Mouse (Mus musculus) telencephalon, adult 2 months (tissue): ENCODE data around the gene Tctn1.
"Not testable (repeated sequence)": the region's sequence is repeated elsewhere in the genome, so short reads cannot be mapped to it uniquely, and the experiment has no call there.

Source experiments
- DNase-seq: peaks from one replicate; pipeline ENCODE4 v3.0.0-alpha.2; 2011; ENCODE audit warnings: low read depth, low spot score

The Tctn1 gene

DNA sequence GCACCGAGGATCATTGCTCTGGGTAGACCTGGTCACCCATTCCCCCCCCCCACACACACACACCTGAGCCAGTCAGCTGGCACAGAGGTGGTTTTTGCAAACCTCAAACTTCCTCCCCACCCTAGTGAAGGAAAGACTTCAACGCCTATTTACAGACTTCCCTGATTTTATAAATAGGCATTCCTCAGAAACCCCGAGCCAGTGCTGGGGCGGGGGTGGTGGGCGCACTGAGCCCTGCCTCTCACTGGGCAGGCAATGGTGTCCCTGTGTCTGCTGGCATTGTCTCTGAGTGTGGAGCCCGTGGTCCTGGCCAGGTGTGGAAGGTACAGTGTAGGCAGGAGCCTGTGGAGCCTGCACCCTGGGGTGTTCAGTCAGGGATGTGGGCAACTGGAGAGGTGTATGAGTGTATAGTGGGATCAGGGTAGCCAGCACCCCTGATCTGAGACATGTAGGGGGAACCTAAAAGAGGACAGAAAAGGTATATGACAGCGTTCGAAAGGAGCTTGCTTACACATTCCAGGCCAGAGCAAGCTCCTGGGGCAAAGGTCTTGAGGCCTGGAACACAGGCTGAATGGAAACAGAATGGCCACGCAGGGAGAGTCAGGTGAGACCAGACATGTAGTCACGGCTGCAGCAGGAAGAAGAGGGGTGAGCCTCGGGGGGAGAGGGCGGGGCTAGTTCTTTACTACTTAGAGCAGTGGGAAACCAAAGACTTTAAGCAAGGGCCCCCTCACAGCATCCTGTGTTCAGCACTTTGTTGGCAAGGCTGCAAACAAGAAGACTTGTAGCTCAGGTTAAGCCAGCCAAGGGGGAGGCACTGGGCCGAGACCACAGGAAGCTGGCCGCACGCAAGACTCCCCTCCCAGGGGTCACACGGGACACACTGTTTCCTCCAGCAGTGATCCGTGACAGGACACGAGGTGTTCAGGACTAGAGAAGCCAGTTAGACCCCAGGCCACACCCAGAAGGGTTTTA lies 44.3 kb downstream of the Tctn1 start:
- no peak for DNase-seq

DNA sequence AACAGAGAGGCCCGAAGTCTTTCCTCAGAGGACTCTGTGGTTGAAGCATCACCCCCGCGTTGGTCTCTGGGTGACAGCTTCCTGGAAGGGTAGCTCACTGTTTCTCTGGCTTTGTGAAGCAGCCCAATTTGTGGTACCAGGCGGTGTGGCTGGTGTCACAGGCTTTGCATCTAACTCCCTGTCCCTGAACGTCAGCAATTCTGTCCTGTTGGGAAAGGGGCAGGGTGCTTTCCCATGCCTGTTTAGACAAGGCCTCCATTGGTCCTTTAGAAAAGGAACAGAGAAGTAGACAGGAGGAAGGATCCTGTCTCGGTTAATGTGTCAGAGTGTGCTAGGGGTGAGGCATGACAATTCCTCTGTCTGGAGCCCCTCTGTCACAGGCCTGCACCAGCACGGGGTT lies 45.3 kb downstream of the Tctn1 start:
- no peak for DNase-seq

DNA sequence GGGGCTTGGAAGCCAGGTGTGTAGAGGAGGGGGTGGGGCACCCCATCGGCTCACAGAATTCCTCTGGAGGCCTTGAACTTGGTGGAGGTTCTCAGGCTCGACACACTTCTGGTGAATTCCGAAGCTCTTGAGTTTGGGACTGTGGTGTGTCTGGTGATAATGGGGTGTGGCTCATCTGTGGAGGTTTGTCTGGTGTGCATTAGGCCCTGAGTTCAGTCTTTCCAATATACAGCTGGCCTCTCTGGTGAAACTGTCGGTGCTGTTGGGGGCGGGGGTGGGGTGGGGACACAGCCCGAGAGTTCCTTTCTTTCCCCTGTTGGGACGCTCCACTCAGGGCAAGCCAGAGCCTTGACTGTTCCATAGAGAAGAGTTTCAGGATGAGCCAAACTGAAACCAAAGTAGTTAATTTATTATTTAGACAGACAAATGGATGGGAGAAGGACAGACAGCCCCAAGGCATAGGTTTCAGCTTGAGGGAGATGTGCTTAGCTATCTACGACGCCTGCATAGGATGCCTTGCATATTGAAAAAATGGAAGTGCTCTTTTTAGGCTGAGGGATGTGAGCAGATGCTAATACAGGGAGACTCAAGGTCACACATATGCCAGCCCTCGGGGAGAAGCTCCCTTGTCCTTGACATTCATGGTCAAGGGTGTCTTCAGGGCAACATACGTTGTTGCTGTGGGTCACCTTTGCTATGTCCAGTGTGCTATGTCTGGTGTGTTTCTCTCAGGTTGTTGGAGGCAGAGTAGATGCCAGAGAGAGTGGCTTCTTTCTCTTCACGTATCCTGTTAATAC lies 46.0 kb downstream of the Tctn1 start:
- no peak for DNase-seq

DNA sequence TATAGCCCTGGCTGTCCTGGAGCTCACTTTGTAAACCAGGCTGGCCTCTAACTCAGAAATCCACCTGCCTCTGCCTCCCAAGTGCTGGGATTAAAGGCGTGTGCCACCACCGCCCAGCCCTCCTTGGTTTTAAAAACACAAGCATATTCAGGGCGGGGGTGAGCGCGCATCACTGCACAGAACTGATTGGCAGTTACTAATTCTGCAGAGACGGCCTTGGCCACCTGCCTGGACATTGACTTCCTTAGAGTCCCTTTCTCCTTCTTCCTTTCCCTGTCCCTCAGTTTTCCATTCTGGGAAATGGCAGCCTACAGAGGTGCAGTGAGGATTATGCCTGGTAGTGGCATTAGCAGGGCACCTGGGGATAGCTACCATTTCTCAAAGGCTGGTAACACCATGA lies 46.6 kb downstream of the Tctn1 start:
- DNase-seq = no peak

DNA sequence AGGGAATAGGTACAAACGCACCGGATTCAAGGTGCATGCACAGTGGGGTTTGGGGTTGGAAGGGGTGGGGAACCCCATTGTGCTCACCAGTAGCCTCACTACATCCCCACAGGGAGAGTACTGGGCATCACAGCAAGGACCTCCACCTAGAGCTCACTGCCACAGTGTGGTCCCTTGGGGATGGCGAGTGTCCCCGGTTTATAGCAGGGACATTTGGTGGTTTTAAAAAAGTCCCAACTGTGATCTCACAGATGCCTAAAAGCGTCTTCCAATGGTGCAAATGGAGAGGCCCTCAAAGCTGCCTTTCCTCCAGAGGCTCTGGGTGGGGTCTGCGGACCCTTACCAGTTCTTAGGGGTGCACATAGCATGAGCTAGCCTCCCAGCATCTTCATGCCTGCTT lies 50.4 kb downstream of the Tctn1 start:
- no peak for DNase-seq

DNA sequence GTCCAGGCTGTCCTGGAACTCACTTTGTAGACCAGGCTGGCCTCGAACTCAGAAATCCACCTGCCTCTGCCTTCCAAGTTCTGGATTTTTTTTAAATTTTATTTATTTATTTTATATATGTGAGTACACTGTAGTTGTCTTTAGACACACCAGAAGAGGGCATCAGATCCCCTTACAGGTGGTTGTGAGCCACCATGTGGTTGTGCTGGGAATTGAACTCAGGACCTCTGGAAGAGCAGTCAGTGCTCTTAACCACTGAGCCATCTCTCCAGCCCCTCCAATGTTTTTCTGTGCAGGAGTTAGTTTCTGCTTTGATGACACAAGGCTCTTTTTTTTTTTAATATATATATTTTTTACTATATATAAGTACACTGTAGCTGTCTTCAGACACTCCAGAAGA lies 51.4 kb downstream of the Tctn1 start:
- DNase-seq = not testable (repeated sequence)

DNA sequence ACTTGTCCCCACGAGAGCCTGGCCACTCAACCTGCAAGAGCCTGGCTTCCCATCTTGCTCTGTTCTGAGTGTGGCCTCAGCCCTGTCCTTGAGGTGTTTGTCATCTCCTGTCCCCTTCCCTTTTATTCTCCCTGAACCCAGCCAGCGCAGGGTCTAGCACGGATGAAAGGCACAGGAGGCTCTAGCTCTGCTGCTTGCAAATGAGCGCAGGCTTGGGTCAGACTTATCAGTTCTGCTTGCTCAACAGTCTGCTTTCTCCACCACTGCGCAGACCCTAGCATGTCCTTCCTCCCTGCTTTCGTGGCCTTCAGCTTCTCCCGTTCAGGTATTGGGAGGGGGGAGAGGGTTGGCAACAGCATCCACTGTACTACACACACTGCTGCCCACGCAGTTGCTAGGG lies 52.1 kb downstream of the Tctn1 start:
- DNase-seq = no peak

DNA sequence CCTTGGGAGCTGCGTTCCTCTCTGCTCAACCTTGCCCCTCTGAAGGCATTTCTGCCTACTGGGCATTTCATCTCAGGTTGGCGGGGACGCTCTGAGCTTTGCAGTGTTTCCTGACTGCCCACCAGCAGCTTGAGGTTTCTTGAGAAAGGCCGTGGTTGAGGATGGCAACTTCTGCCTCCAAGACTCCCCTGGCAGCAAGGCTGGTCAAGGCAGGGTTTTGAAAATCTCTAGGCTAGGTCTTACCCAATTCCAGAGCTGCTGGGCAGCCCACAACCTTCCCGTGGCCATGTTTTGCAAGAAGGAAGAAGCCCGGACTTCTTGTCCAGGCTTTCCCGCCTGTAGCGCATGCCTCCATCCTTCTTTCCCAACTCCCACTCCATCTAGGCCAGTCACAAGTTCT lies 53.4 kb downstream of the Tctn1 start:
- no peak for DNase-seq

DNA sequence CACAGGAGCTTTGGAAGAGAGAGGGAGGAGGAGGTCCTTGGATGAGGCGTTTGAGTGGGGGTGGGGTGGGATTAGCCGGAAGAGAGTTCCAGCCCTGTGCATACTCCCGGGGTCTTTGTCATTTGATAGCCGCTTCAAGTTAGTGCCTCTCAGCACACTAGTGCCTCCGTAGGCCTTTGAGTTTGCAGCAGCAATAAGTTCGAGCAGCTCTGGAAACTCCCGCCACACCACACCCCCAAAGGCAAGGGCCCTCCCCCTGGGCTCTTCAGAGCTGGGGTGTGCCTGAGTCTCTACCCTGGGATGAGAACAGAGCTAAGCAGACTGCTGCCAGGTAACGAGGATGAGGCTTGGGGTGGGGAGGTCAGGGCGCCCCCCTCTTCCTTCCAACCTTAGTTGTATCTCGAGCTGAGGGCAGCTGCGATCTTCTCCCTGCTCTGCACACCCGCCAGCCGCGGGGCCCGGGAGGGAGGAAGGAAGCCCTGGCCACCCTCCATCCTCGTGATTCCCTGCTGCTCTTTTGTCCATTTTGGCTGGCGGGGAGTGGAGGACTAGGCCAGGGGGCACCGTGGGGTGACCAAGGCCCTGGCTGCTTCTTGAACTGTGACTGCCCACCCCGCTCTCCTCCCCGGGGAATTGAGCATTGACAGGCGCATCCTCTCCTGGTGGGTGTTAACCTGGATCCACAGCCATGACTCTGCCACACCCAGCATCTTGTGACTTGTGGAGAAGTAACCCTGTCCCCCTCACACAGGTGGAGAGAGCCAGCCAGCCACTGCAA lies 54.5 kb downstream of the Tctn1 start:
- DNase-seq = no peak

DNA sequence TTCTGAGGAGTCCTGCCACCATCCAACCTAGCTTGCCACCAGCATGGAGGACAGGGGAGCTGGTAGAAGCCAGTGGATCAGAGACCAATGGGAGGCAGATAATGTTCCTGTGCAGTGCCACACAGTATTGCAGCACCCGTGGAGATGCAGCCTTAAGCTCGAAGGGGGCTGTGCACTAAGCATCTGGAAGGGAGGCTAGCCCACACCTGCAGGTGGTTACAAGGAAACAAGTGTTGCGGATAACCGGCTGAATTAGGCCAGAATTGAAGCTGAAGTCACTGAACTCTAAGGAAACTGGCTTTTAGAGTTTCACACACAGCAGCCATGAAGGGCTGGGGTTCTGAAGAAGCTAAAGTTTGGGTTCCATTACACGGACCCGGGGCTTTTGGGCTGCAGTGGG lies 55.4 kb downstream of the Tctn1 start:
- no peak for DNase-seq

DNA sequence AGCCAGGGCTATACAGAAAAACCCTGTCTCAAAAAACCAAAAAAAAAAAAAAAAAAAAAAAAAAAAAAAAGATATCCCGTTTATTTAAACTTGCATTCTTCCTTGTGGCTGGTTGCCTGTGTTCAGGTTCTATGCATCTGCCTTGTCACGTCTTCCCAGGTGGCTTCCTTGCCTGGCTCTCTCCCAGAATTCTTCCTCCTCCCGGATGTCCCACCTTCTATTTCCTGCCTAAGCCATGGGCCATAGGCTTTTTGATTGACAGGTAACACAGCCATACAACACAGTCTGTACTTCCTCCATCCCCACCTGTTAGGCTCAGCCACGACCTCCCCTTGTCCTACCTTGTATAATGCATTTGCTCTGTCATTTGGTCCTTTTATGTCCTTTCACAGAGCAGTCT lies 57.8 kb downstream of the Tctn1 start, which contains the start of gene Hvcn1:
TSS of gene Hvcn1 (plus strand) at position 330 of the 400 bp plus-strand sequence.
- no peak for DNase-seq

DNA sequence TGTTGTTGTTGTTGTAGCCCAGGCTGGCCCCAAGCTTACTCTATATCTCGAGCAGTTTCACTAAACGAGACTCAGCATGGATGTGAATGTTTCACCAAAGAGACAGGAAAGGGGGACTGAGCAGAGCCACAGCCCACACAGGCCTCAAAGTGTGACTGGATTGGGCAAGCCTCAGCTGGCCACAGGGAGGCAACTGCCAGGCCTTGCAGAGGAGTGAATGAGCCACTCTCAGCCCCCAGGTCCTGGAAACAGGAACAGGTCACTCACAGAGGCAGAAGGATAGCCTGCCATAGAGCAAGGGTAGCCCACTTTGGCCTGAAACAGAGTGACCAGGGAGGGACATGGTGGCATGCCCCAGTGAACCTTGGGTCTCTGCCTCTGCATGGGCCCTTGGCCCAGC lies 60.1 kb downstream of the Tctn1 start:
- no peak for DNase-seq

DNA sequence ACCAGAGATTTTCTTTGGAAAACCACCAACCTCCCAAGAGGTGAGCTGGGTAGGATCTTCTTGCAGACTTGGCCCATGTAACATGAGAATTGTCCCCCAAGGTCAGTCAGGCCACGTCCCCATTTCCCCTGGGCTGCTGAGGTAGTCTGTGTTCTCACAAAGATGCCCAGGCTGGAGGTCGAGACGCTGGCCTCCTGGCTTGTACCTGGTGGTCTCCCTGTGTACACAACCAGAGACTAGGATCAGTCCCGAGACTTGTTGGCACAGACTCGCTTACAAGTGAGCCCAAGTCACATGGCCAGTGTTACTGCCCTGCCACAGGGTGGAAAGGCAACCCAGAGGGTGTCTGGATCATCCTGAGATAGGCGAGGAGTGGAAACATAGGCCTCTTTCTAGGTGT lies 62.4 kb downstream of the Tctn1 start:
- no peak for DNase-seq

DNA sequence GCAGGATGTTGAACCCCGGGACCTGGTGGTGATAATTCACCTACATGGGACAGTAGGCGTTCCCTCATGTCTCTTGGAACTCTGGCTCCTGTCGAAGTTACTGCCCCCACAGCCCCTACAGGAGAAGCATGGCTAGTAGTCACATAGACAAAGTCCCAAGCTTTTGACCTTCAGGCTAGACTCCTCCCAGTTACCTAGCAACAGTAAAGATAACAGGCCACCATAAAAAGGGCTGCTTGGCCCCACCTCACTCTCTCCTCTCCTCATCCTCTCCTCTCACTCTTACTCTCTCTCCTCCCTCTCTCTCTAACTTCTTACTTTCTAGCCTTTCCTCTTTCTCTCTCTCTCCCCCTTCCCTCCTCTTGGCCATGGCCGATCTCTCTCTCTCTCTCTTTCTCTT lies 63.4 kb downstream of the Tctn1 start:
- no peak for DNase-seq

DNA sequence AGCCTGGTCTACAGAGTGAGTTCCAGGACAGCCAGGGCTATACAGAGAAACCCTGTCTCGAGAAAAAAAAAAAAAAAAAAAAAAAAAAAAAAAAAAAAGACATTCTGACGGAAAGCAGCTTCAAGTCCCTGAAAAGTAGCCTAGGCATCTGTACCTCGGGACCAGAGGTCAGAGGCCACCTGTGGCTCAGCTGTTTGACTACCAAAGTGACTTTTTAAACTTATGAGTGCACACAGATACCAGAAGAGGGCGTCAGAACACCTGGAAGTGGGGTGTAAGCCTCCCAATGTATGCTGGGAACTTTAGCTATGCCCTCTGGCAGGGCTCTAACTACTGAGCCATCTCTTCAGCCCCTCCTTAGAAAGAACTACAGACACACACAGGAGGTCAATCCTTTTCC lies 71.9 kb downstream of the Tctn1 start:
- no peak for DNase-seq

DNA sequence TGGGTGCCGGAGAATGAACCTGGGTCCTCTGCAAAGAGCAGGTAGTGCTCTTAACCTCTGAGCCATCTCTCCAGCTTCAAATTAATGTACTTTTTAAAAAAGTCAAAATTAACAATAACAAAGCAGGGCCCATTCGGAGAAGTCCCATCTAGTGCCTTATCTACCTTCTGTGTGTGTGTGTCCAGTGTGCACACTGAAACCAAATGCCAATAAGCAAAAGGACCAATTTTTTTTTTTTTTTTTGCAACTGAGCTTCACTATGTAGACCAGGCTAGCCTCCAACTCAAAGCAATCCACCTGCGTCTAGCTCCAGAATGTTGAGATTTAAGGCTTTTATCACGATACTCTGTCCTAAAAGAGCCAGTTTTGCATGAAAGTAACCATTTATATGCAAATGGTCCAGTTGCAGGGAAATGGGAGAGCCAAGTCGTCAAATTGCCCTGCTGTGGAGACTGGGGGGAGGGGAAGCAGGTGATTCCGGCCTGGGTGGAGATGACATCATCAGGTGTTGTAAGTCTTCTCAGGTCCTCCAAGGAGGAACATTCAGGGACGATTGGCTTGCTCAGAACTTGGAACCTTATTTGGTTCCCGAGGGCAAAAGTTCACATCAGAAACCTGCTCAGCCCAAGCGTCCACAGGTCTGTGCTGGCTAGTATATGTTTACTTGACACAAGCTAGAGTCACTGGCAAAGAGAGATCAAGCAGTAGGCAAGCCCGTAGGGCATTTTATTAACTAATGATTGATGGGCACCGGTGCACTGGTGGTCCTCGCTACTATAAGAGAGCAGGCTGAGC lies 72.8 kb downstream of the Tctn1 start:
- DNase-seq = no peak

DNA sequence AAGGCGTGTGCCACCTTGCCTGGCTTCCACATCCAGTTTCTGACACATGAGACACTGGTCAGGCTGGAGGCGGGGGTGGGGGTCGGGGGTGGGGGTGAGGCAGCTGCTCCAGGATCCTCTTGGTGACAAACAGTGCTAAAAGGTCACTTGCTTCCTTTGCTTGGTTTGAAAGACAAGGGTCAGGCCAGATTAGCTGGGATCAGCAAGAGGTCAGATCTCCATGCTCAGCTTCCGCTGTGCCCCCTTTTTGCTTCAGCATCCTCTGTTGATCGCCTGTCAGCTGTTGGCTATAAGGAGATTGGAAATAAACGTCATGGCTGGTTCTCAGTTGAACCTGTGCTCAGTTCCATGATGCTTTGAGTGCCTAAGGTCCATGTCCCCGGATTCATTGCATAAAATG lies 73.8 kb downstream of the Tctn1 start:
- DNase-seq = no peak

DNA sequence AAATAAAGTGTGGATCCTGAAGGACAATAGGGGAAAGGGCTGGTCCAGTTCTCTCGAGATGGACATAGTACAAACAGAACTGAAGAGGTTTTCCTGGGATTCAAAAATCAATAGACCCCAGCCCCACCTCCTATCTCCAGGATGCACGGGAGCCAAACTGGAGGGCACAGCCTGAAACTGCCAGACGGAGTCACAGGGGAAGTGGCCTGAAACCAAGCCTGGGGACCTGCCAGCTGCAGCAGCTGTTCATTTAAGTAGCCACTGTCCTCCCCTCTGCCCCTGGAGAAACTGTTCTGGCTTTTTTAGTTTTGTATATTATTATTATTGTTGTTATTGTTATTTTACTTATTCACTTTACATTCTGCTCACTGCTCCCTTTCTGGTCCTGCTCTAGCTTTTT lies 75.1 kb downstream of the Tctn1 start:
- no peak for DNase-seq
